Mouse (Mus musculus) liver, postnatal 0 days (tissue): ENCODE results near the gene Fut11.

Experiments used
- CTCF ChIP-seq: sonication (generic); IDR thresholded peaks from 2 replicates; pipeline ENCODE4 v1.5.1; 2016; ENCODE audit warnings: antibody characterized with exemption, low read depth
- EP300 ChIP-seq: IDR thresholded peaks from 2 replicates; pipeline ENCODE4 v1.6.1; 2016; ENCODE audit warnings: antibody characterized with exemption, low read depth, mild to moderate bottlenecking

- TF ChIP-seq CTCF (no peak), EP300 (no peak)
These were observed 16.9 kb upstream of the Fut11 start for GRCm38 (mm10) chr14:20677906-20678305.
